Mouse (Mus musculus) intestine, postnatal 0 days (tissue): ENCODE measurements around the gene Aldh5a1. TPM values are rescaled to one million over a fixed set of nuclear protein-coding genes. Genes with fewer than 3 reads are reported as not detected.

ENCODE experiments used
- ATAC-seq: fragments of 200-750 bp; cut with Nextera tagmentation; 2 replicates; pipeline ENCODE4 v1.8.0; 2017; ENCODE audit warnings: mild to moderate bottlenecking, moderate TSS enrichment, moderate library complexity
- H3K27ac ChIP-seq: fragments of 300-500 bp; sonication (generic); 2 replicates; pipeline ENCODE4 v1.5.1; 2014; ENCODE audit warnings: mild to moderate bottlenecking, low read depth, low read length, moderate library complexity
- H3K27me3 ChIP-seq: fragments of 300-500 bp; sonication (generic); replicated peaks from 2 replicates; pipeline ENCODE4 v1.6.1; 2014; ENCODE audit warnings: low read length, mixed read lengths; ENCODE audit not compliant: control insufficient read depth, insufficient read depth
- H3K36me3 ChIP-seq: fragments of 300-500 bp; sonication (generic); 2 replicates; pipeline ENCODE4 v1.6.1; 2014; ENCODE audit warnings: mild to moderate bottlenecking, moderate library complexity; ENCODE audit not compliant: control insufficient read depth, insufficient read depth
- H3K4me1 ChIP-seq: fragments of 300-500 bp; sonication (generic); replicated peaks from 2 replicates; pipeline ENCODE4 v1.6.1; 2014; ENCODE audit warnings: antibody characterized with exemption, low read length, mixed read lengths; ENCODE audit not compliant: control insufficient read depth, insufficient read depth
- H3K4me2 ChIP-seq: fragments of 300-500 bp; sonication (generic); replicated peaks from 2 replicates; pipeline ENCODE4 v1.6.1; 2014; ENCODE audit warnings: low read depth, mild to moderate bottlenecking, moderate library complexity
- H3K4me3 ChIP-seq: fragments of 300-500 bp; sonication (generic); 2 replicates; pipeline ENCODE4 v1.5.1; 2014; ENCODE audit warnings: low read depth, low read length
- H3K9ac ChIP-seq: fragments of 300-500 bp; sonication (generic); 2 replicates; pipeline ENCODE4 v1.6.1; 2014; ENCODE audit warnings: mild to moderate bottlenecking, low read depth, low read length
- H3K9me3 ChIP-seq: fragments of 300-500 bp; sonication (generic); 2 replicates; pipeline ENCODE4 v1.6.1; 2016; ENCODE audit warnings: mixed run types; ENCODE audit not compliant: control insufficient read depth
- CTCF ChIP-seq: sonication (generic); IDR thresholded peaks from 2 replicates; pipeline ENCODE4 v1.5.1; 2016; ENCODE audit warnings: low read depth, mild to moderate bottlenecking, control low read depth, antibody characterized with exemption, moderate library complexity
- WGBS: fragments of 180-500 bp; shearing (Covaris S2); extraction: QIAGEN DNeasy Blood & Tissue Kit; methylation state at CpG from one replicate; pipeline ENCODE4 v1.1.7; 2014; 5-methylcytosine and 5-hydroxymethylcytosine counted together
- polyA plus RNA-seq: library from polyadenylated mRNA; unstranded; fragments of >200 nt; fragmentation: Nextera tagmentation; extraction: Ambion mirVana; gene quantifications from 2 replicates; pipeline ENCODE4 v1.2.1, GENCODE M21; 2015

The Aldh5a1 gene
- polyA plus RNA-seq, 1 experiment from 2014 or later, result 5.4 TPM

GRCm38 (mm10) chr13:24867789-24868188, 69.7 kb downstream of the Aldh5a1 start:
- 87% methylated on average over 10 of the region's 10 CpGs for WGBS
- no peak for TF ChIP-seq CTCF
- no peaks in the 10 kb centered on the region for H3K27me3 ChIP-seq
- H3K9me3 ChIP-seq, result no peaks in the 10 kb centered on the region
- ATAC-seq, result no peak
- H3K9ac ChIP-seq, result no peak overlapping the region
- peaks cover 5% of the 10 kb centered on the region; the same call in 1 of the 2 replicates for H3K4me1 ChIP-seq
- H3K27ac ChIP-seq, result no peak overlapping the region
- H3K36me3 ChIP-seq, result no peaks in the 10 kb centered on the region
- H3K4me3 ChIP-seq, result no peak overlapping the region
- no peak overlapping the region for H3K4me2 ChIP-seq

GRCm38 (mm10) chr13:24866430-24867402, 70.7 kb downstream of the Aldh5a1 start:
- no peak overlapping the region for H3K4me2 ChIP-seq
- WGBS, result 42% methylated on average over 9 of the region's 9 CpGs
- H3K36me3 ChIP-seq, result no peaks in the 10 kb centered on the region
- peak overlapping the region; percentile 66 for H3K27ac ChIP-seq
- peaks cover 5% of the 10 kb centered on the region; the same call in 1 of the 2 replicates for H3K4me1 ChIP-seq
- H3K4me3 ChIP-seq, result no peak overlapping the region
- H3K9me3 ChIP-seq, result no peaks in the 10 kb centered on the region
- peak; percentile 42 for TF ChIP-seq CTCF
- ATAC-seq, result peak; percentile 93
- H3K27me3 ChIP-seq, result no peaks in the 10 kb centered on the region
- no peak overlapping the region for H3K9ac ChIP-seq

DNA sequence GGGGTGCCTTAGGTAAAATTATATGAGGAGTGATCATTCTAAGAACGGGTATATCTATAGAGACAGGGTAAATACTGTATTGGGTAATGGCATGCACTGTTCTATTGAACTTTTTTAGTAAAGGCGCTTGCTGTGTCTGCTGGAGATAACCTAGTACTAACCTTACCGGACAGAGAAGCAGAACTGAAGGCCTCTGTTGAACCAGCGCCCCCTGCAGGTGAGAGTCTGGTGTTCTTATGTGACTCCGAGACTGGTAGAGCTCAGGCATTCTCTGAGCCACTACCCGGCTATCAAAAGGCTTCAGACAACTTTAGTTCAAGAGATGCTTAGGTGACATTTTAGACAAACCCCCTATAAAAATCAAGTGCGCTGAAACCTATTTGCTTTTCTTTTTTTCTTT, 74.9 kb downstream of the Aldh5a1 start:
- no peak overlapping the region for H3K4me3 ChIP-seq
- no peak for ATAC-seq
- H3K4me2 ChIP-seq, result no peak overlapping the region
- H3K27ac ChIP-seq, result no peak overlapping the region
- H3K9ac ChIP-seq, result no peak overlapping the region
- H3K36me3 ChIP-seq, result no peaks in the 10 kb centered on the region
- WGBS, result 65% methylated on average over 7 of the region's 7 CpGs
- H3K9me3 ChIP-seq, result no peaks in the 10 kb centered on the region
- TF ChIP-seq CTCF, result peak; percentile 72
- H3K27me3 ChIP-seq, result no peaks in the 10 kb centered on the region
- peaks cover 8% of the 10 kb centered on the region; the same call in 1 of the 2 replicates for H3K4me1 ChIP-seq

- no peak for ATAC-seq
- Histone ChIP-seq H3K4me2 (no peak overlapping the region), H3K36me3 (no peaks in the 10 kb centered on the region), H3K4me3 (no peak overlapping the region), H3K27me3 (no peaks in the 10 kb centered on the region), H3K9ac (no peak overlapping the region), H3K27ac (no peak overlapping the region), H3K9me3 (no peaks in the 10 kb centered on the region), H3K4me1 (peaks cover 8% of the 10 kb centered on the region)
- WGBS, result 44% methylated on average over 7 of the region's 7 CpGs
- TF ChIP-seq CTCF, result no peak
These were observed 75.4 kb downstream of the Aldh5a1 start for GRCm38 (mm10) chr13:24862021-24862420.

DNA sequence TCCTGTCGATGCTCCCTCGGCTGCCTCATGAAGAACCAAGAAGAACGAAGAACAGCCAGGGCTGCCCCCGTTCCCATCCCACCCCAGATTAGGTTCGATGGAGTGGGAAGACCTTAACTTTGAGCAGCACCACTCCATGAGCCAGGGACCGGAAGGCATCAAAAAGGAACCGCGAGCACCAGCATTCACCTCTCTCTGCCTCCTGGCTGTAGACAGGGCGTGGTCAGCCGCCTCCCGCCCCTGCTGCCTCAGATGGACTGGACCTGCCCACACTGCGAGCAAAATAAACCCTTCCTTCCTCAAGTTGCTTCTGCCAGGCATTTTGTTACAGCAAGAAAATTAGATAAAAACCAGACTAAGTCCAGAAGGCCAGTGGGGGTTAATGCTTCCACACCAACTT, 76.4 kb downstream of the Aldh5a1 start:
- 45% methylated on average over 12 of the region's 12 CpGs for WGBS
- peaks cover 8% of the 10 kb centered on the region for H3K4me1 ChIP-seq
- TF ChIP-seq CTCF, result no peak
- no peaks in the 10 kb centered on the region for H3K27me3 ChIP-seq
- peak; percentile 58 for ATAC-seq
- no peaks in the 10 kb centered on the region for H3K36me3 ChIP-seq
- no peaks in the 10 kb centered on the region for H3K9me3 ChIP-seq
- peak overlapping the region; percentile 11 for H3K4me3 ChIP-seq
- H3K4me2 ChIP-seq, result peak overlapping the region; percentile 52
- peak overlapping the region; percentile 26; the same call in 1 of the 2 replicates for H3K9ac ChIP-seq
- peak overlapping the region; percentile 64 for H3K27ac ChIP-seq

DNA sequence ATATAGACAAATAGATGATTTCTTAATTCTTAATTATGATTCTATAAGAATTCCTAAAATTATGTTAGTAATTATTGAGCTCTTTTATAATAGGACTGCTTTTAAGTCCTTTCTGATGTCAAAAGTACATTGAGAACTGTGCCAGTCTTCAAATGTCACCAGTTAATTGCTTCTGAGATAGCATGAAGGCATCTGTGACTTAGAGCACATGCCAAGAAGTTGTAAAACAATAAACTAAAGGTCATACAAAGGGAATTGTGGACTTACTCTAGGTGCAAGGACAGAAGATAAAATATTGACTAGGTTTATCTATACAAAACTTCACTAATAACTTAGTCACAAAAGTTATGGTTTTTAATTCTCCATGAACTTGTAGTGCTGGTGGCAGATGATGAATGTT, 78.3 kb downstream of the Aldh5a1 start:
- ATAC-seq, result peak; percentile 74

More for the DNA sequence above, 78.3 kb downstream of the Aldh5a1 start:
- H3K4me3 ChIP-seq, result no peak overlapping the region
- TF ChIP-seq CTCF, result no peak
- H3K27ac ChIP-seq, result no peak overlapping the region
- H3K27me3 ChIP-seq, result no peaks in the 10 kb centered on the region
- no peak overlapping the region for H3K4me2 ChIP-seq
- no peaks in the 10 kb centered on the region for H3K36me3 ChIP-seq
- H3K9me3 ChIP-seq, result no peaks in the 10 kb centered on the region
- no peak overlapping the region for H3K9ac ChIP-seq
- H3K4me1 ChIP-seq, result peaks cover 3% of the 10 kb centered on the region

Other genes with a start within 250 kb of the Aldh5a1 start
- not detected in 2 replicates for gene Armh2, start 196.4 kb downstream of the Aldh5a1 start, polyA plus RNA-seq
- 47.7 and 50.6 TPM in 2 replicates for gene Gmnn, start 175.7 kb downstream of the Aldh5a1 start, polyA plus RNA-seq
- gene BC005537, start 136.0 kb downstream of the Aldh5a1 start, polyA plus RNA-seq, result 15.4 and 17.5 TPM in 2 replicates
- gene Acot13, start 106.1 kb downstream of the Aldh5a1 start, polyA plus RNA-seq, result 183 and 185 TPM in 2 replicates
- gene Tdp2, start 106.0 kb downstream of the Aldh5a1 start, polyA plus RNA-seq, result 37.6 and 39.0 TPM in 2 replicates
- gene D130043K22Rik, start 92.5 kb downstream of the Aldh5a1 start, polyA plus RNA-seq, result 1.5 and 1.6 TPM in 2 replicates
- gene Gpld1, start 5.5 kb upstream of the Aldh5a1 start, polyA plus RNA-seq, result 0.59 and 0.65 TPM in 2 replicates
- 15.0 and 21.2 TPM in 2 replicates for gene Mrs2, start 82.7 kb upstream of the Aldh5a1 start, polyA plus RNA-seq
- gene Dcdc2a, start 118.3 kb upstream of the Aldh5a1 start, polyA plus RNA-seq, result 0.08 and 0.13 TPM in 2 replicates